ENCODE assay signal across 24 mouse cellular contexts in genomic region chr15:80545430-80545829, GRCm38 (mm10). TPM values are rescaled to one million over a fixed set of nuclear protein-coding genes. Genes with fewer than 3 reads are reported as not detected.
"Had no signal": no experiment of that assay in that cellular context is flagged by ENCODE, and none has a peak within 500 bp of the region (broad histone marks: within the 10 kb centered on the region; RNA-seq: fewer than 3 reads in every experiment).

No protein-coding gene starts in this region.

- H3K9me3 ChIP-seq: liver, embryonic 13.5 days; liver, embryonic 15.5 days; midbrain, embryonic 10.5 days; neural tube, embryonic 13.5 days; neural tube, embryonic 15.5 days had no signal

- H3K27me3 ChIP-seq: neural tube, embryonic 13.5 days; neural tube, embryonic 15.5 days had no signal

- H3K27ac ChIP-seq: liver, embryonic 13.5 days; liver, embryonic 15.5 days; midbrain, embryonic 10.5 days; neural tube, embryonic 13.5 days; neural tube, embryonic 15.5 days had no signal

- H3K4me1 ChIP-seq: midbrain, embryonic 10.5 days; neural tube, embryonic 13.5 days; neural tube, embryonic 15.5 days had no signal

- H3K9ac ChIP-seq: liver, embryonic 13.5 days; liver, embryonic 15.5 days; lung, embryonic 14.5 days; neural tube, embryonic 13.5 days; neural tube, embryonic 15.5 days had no signal

- H3K4me3 ChIP-seq: liver, embryonic 13.5 days; liver, embryonic 15.5 days; midbrain, embryonic 10.5 days; myocyte; neural tube, embryonic 13.5 days; neural tube, embryonic 15.5 days had no signal

- DNase-seq: liver, embryonic 13.5 days; lung, adult 18-20 months; lung, embryonic 14.5 days; lung, postnatal 10 days; lung, postnatal 4 days; midbrain, embryonic 14.5 days; retina, postnatal 1 day; right cerebral cortex, adult 18-20 months; right cerebral cortex, postnatal 25 days; right cerebral cortex, postnatal 4 days; spleen, adult 18-20 months; thymus, adult 18-20 months; thymus, postnatal 14 days; thymus, postnatal 36 days had no signal

- H3K36me3 ChIP-seq: liver, embryonic 13.5 days; liver, embryonic 15.5 days; midbrain, embryonic 10.5 days; neural tube, embryonic 13.5 days; neural tube, embryonic 15.5 days had no signal

- H3K4me2 ChIP-seq: liver, embryonic 13.5 days; liver, embryonic 15.5 days; lung, embryonic 14.5 days; neural tube, embryonic 13.5 days; neural tube, embryonic 15.5 days had no signal

- ATAC-seq: midbrain, embryonic 16.5 days had no signal

RNA-seq across cellular contexts. Expression of gene Enthd1, which starts 19.5 kb away (rescaled TPM):
- total RNA-seq: megakaryocyte-erythroid progenitor cell, adult 5-6 weeks had no signal
- polyA plus RNA-seq: liver, embryonic 13.5 days; liver, embryonic 15.5 days; lung, embryonic 14.5 days; lung, embryonic 16.5 days; midbrain, embryonic 10.5 days; midbrain, embryonic 14.5 days; midbrain, embryonic 16.5 days; myocyte; neural tube, embryonic 11.5 days; neural tube, embryonic 13.5 days; neural tube, embryonic 15.5 days; small intestine, adult 2 months had no signal

RNA-seq across cellular contexts. Expression of gene Grap2, which starts 27.0 kb away (rescaled TPM):
- polyA plus RNA-seq: myocyte had no signal
